Mouse (Mus musculus): ENCODE results near the gene Slc26a10.

Gene Slc26a10

DNA sequence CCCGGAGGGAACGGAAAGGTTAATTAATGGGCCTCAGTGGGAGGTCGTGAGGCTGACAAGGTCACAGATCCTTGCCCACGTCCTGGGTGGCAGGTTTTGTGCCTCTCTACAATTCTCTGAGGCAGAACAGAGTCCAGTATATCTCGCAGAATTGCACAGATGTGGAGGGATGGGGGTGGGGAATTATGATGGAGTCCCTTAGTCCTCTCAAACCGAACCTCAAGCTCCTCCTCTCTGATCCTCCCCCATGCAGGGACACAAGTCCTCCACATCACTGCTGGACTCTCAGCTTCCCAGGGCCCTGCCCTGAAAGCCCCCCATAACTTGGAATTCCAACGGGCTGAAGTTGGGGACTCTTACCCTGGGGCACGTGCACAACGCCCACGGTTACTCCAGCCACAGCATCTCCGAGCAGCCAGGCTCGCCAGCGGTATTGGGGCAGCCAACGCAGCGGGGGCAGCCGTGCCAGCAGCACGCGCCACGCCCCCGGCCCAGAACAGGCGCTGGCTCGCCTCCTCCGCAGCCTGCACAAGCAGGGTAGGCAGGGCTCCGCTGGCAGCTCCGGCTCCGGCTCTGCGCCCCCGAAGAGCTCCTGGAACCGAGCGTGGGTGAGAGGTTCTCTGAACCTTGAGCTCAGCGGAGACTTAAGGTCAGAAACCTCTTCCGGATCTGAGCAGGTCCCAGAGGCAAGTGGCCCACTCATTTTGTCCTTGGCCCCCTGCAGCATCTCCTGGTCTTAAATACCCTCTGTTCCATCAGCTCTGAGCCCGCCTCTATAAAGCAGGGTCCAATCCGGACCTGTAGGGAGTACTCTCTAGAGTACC, at the start of gene Slc26a10:
TSS of gene Slc26a10 (minus strand) at position 775 of the 824 bp plus-strand sequence.
- peak; percentile 34 for DNase-seq (ENCODE audit: low spot score)

DNA sequence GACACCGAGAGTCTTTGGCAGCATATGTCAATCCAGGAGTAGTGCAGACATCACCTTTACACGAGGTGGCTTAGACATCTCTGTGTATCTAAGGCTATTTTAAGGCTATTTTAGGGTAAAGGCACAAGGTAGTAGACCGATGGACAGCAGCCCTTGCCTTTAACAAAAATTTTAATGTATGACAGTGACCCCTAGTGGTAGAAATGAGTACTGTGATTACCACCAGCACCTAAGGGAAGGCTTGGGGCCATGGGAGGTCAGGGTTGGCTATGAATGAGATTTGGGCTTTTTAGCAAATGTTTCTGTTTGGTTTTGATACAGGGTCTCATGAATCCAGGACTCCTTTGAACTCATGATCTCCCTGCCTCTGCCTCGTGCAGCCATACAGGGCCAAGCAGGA, 48.5 kb upstream of the Slc26a10 start:
- peak; percentile 76 for DNase-seq (ENCODE audit: low spot score)

DNA sequence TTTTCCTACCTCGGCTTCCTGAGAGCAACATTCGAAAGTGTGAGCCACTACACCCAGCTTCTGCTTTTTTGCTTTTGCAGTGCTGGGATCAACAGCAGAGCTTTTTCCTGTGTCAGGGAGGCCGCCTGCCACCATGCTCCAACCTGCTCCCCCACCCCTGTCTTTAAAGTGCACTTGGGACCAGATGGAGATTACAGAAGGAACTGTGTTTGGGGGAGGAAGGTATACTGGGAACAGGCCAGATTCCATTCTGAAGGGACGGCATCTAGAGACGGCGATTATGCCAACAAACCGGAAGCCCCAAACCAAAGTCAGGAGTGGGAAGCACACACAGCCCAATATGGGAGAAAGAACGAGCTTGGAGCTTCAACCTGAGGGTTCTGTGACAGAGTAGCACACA, 46.7 kb upstream of the Slc26a10 start:
- no peak for DNase-seq (ENCODE audit: low spot score)

DNA sequence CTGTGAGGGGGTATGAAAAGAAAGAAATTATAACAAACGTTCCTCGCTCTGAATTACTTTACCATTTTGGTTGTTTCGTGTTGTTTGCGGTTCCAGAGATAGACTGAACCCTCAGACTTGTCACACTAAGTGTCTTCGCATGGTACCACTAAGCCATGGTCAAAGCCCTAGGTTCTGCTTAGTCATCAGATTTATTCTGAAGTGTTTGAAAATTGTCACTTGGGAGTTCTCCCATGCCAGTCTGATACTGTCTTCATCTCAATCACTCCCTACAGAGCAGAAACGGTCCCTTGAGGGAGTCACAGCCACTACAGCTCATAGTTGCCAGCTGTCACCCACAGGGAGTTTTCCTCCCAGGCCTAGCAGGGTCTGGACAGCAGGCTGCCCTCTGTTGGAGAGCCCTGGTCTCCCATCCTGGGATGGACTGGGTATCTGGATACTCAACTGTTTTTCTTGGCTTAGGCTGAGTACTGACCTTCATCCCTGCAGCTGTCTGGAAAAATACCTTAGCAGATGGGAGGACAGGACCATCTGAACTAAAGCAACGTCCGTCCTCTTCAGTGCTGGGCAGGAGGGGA, 46.0 kb upstream of the Slc26a10 start:
- DNase-seq (ENCODE audit: low spot score) = peak; percentile 45

DNA sequence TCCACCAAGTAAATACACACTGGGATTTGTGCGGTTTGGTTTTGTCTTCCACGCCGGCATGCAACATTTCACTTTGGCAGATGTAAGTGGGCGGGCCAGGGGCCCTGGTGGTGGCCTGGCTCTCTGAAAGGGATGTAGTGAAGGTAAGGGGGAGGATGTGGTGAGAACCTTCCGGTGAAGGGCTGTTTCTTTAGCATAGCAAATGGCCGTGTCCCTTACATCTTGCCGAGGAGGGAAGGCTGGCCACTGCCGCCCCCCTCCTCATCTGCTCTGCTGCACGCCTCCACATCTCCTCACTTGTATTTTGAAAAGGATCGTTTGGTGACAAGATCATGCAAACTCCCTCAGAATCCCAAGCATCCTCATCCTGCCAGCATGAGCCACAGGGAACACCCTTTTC, 45.3 kb upstream of the Slc26a10 start:
- DNase-seq (ENCODE audit: low spot score) = no peak

DNA sequence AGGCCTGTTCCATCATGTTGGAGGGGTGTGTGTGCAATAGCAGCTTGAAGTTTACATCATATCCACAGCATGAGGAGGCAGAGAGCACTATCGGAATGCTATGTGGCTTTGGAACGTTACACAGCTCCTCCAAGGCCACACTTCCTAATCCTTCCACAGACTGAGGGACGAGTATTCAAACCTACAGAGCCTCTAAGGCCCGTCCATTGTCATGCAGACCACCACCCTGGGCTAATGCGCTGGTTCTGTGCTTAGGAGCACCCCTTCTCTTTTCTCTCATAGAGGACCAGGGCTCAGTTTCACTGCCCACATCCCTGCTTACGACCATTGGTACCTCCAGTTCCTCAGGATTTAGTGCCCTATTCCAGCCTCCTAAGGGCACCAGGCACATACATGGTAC, 44.8 kb upstream of the Slc26a10 start:
- DNase-seq (ENCODE audit: low spot score) = no peak

- no peak for DNase-seq (ENCODE audit: low spot score)
These were observed 37.9 kb upstream of the Slc26a10 start for GRCm38 (mm10) chr10:127218339-127218738.

DNA sequence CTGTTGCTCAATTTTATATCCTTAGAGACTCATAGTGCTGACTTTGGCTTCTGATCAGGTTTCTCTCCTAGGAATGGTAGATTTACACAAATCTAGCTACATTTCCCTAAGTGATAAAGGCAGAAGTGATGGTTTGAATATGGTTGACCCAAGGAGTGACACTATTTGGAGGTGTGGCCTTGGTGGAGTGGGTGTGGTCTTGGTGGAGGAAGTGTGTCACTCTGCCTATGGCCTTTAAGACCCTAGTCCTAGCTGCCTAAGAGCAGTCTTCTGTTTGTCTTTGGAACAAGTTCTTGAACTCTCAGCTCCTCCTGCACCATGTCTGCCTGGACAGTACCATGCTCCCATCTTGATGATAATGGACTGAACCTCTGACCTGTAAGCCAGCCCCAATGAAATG, 36.7 kb upstream of the Slc26a10 start:
- DNase-seq (ENCODE audit: low spot score) = no peak

GRCm38 (mm10) chr10:127216456-127216855, 36.0 kb upstream of the Slc26a10 start:
- DNase-seq (ENCODE audit: low spot score) = no peak

DNA sequence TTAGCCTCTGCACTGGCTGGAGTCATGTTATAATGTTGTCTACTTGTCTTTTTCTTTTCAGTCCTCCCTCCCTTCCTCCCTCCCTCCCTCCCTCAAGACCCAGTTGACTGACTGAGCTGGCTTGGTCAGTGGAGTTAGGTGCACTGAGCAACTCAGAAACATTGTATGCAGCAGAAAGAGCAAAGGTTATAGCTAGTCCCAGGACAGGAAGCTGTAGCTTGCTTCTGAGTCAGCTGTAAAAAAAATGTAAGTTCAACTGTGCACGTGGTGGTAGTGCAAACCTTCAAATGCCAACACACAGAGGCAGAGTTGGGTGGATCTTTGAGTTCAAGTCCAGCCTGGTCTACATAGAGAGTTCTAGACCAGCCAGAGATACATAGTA, 34.0 kb upstream of the Slc26a10 start:
- no peak for DNase-seq (ENCODE audit: low spot score)

GRCm38 (mm10) chr10:127213704-127214421, 33.4 kb upstream of the Slc26a10 start:
- DNase-seq (ENCODE audit: low spot score) = no peak

GRCm38 (mm10) chr10:127213272-127213671, 32.8 kb upstream of the Slc26a10 start:
- DNase-seq (ENCODE audit: low spot score) = no peak

DNA sequence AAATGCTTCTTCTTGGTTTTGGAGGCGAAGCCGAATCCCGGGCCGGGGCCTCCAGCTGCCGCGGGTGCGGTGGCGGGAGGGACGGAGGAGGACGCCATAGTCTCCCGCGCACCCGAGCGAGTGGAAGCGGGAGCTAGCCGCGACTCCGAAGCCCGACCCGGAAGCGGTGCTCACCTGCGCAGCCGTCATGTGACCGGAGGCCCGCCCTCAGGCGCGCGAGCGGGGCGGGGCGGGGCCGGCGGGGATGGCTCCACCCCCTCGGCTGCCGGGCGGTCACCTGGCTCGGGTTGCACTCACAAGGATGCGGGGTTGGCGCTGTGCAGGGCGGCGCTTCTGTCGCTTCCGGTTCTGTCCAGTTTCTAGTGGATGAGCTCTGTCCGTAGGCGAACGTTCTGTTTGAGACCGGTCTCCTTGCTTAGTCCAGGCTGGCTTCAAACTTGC, 31.0 kb upstream of the Slc26a10 start, which contains the start of gene Pip4k2c:
TSS of gene Pip4k2c (minus strand) at position 172 of the 441 bp plus-strand sequence.
- DNase-seq (ENCODE audit: low spot score) = peak; percentile 93

GRCm38 (mm10) chr10:127210961-127211405, 30.5 kb upstream of the Slc26a10 start:
- DNase-seq (ENCODE audit: low spot score) = peak; percentile 43

GRCm38 (mm10) chr10:127209928-127210570, 29.6 kb upstream of the Slc26a10 start:
- DNase-seq (ENCODE audit: low spot score) = no peak

- no peak for DNase-seq (ENCODE audit: low spot score)
These were observed 28.5 kb upstream of the Slc26a10 start for GRCm38 (mm10) chr10:127208921-127209320.

DNA sequence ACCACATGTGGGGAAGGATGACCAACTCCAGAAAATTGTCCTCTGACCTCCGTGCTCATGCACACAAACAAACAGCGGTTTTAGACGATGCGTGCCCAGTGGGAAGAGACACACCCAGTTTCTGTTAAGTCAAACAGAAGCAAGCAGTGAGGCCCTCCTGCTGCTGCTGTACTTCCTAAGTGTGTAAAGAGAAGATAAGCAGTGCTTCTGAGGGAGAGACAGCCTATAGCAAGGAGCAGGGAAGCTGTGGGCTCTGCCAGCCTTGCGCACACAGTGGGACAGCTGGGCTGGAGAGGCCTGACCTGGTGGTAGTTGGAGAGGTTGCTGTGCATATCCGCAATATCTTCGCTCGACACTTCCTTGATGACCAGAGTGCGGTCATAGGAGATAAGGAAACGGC, 24.9 kb upstream of the Slc26a10 start:
- no peak for DNase-seq (ENCODE audit: low spot score)

- no peak for DNase-seq (ENCODE audit: low spot score)
These were observed 24.1 kb upstream of the Slc26a10 start for GRCm38 (mm10) chr10:127204589-127204988.

- DNase-seq (ENCODE audit: low spot score) = no peak
These were observed 22.7 kb upstream of the Slc26a10 start for GRCm38 (mm10) chr10:127203106-127203505.

DNA sequence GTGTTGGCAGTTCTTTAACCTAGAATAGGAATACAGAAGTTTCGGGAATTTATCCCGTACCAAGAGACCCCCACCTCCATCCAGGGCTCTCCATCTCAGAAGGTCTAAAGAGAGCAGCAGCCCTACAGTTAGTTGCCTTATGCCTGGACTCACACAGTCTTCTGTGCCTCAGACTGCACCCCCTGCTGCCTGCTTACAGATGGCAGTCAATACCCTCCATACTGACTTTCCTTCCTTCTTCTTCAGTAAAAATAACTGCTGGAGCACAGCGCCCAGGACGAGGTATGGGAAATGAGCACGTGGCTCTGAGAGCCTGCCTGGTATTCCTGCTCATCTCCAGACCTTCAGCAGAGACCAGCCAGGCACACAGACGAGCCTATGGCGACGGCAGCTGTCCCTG, 19.8 kb upstream of the Slc26a10 start:
- DNase-seq (ENCODE audit: low spot score) = no peak

- no peak for DNase-seq (ENCODE audit: low spot score)
These were observed 19.0 kb upstream of the Slc26a10 start for GRCm38 (mm10) chr10:127199474-127199873.

GRCm38 (mm10) chr10:127199068-127199467, 18.6 kb upstream of the Slc26a10 start:
- DNase-seq (ENCODE audit: low spot score) = no peak
